Mouse (Mus musculus): ENCODE results near the gene Tmem81. TPM values are rescaled to one million over a fixed set of nuclear protein-coding genes. Genes with fewer than 3 reads are reported as not detected.
A peak's percentile ranks its signal among the peaks of the same experiment; 100 is the strongest.

Gene Tmem81
- total and polyA plus RNA-seq, 2 experiments = 1.5 to 1.8 TPM

DNA sequence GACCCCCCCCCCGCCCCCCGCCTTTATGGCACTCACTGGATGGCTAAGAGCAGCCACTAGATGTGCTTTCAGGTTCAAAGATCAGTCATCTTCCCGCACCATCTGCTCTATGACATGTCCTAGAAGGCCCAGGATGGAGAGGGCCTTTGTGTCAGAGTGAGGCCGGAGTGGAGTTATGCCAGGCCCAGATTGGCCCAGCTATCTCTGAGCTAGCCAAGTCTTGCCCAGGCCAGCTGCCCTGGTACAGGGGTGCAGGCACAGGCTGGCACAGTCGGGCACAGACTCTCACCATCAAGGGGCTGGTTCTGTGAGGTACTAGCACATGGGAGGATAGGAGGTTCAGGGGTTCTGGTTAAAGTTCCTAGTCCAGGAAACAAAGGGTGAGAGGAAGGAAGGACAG lies 31.7 kb downstream of the Tmem81 start:
- DNase-seq (ENCODE audit: extremely low read depth, low read depth, low spot score) = no peak
- Histone ChIP-seq H3K79me2 (ENCODE audit: control insufficient read depth, insufficient read depth, low read length) (no peaks in the 10 kb centered on the region), H3K4me1 (ENCODE audit: control insufficient read depth, insufficient read depth, low read length) (no peaks in the 10 kb centered on the region), H3K9ac (ENCODE audit: low read depth, low read length) (no peak overlapping the region), H3K36me3 (ENCODE audit: control insufficient read depth, insufficient read depth, low read length) (no peaks in the 10 kb centered on the region), H3K27me3 (ENCODE audit: control insufficient read depth, insufficient read depth, low read length) (peaks cover 17% of the 10 kb centered on the region), H3K27ac (replicated peaks; ENCODE audit: insufficient read depth, low read depth, low read length) (no peak overlapping the region), H3K4me3 (ENCODE audit: insufficient read depth, low read depth, low read length) (no peak overlapping the region)
- WGBS = 83% methylated on average over 5 of the region's 5 CpGs
- TF ChIP-seq POLR2A (IDR thresholded peaks at IDR 0.05; ENCODE audit: extremely low read depth, insufficient read depth, low read length) (no peak), CTCF (IDR thresholded peaks at IDR 0.05; ENCODE audit: low read depth, low read length) (no peak)

GRCm38 (mm10) chr1:132540701-132541100 lies 34.7 kb downstream of the Tmem81 start:
- Histone ChIP-seq H3K27ac (replicated peaks; ENCODE audit: insufficient read depth, low read depth, low read length) (no peak overlapping the region), H3K4me3 (ENCODE audit: insufficient read depth, low read depth, low read length) (no peak overlapping the region), H3K9ac (ENCODE audit: low read depth, low read length) (no peak overlapping the region), H3K27me3 (ENCODE audit: control insufficient read depth, insufficient read depth, low read length) (peaks cover 21% of the 10 kb centered on the region), H3K4me1 (ENCODE audit: control insufficient read depth, insufficient read depth, low read length) (no peaks in the 10 kb centered on the region), H3K79me2 (ENCODE audit: control insufficient read depth, insufficient read depth, low read length) (no peaks in the 10 kb centered on the region), H3K36me3 (ENCODE audit: control insufficient read depth, insufficient read depth, low read length) (no peaks in the 10 kb centered on the region)
- 49% methylated on average over 7 of the region's 7 CpGs for WGBS
- TF ChIP-seq POLR2A (IDR thresholded peaks at IDR 0.05; ENCODE audit: extremely low read depth, insufficient read depth, low read length) = no peak
- DNase-seq (ENCODE audit: extremely low read depth, low read depth, low spot score) = no peak

DNA sequence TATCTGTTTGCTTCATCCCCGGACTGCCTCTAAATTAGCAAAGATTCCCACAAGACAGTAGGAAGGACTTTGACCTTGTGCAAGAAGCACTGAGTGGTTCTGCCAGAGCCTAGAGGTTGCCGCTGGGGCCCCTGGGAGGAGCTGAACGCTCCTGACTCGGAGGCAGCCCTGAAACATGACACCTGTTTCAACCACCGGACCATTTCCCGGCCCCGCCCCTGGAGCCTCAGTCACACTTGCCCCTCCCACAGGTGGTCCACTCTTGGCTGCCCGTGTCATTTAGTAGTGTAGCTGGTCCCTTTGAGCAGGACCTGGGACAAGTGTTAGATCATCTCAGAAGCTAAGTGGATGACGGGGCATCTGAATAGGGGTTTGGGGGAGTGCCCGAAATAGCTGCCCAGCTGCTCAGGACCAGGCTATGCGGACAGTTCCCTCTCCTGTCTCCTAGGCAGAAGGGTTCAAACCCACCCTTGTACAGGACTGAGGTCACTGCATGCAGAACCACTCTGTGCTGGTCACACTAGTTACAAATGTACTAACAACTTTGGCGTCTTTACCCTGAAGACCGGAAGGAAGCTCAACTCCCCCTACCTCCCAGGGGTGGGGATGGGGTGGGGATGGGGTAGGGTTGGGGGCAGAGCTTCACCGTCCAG lies 35.3 kb downstream of the Tmem81 start:
- no peaks in the 10 kb centered on the region for H3K4me1 ChIP-seq (ENCODE audit: control insufficient read depth, insufficient read depth, low read length)
- no peak for TF ChIP-seq POLR2A (IDR thresholded peaks at IDR 0.05; ENCODE audit: extremely low read depth, insufficient read depth, low read length)
- H3K4me3 ChIP-seq (ENCODE audit: insufficient read depth, low read depth, low read length) = no peak overlapping the region
- H3K27ac ChIP-seq (replicated peaks; ENCODE audit: insufficient read depth, low read depth, low read length) = no peak overlapping the region
- peaks cover 21% of the 10 kb centered on the region for H3K27me3 ChIP-seq (ENCODE audit: control insufficient read depth, insufficient read depth, low read length)
- H3K9ac ChIP-seq (ENCODE audit: low read depth, low read length) = no peak overlapping the region
- 6% methylated on average over 14 of the region's 14 CpGs for WGBS
- no peaks in the 10 kb centered on the region for H3K79me2 ChIP-seq (ENCODE audit: control insufficient read depth, insufficient read depth, low read length)
- H3K36me3 ChIP-seq (ENCODE audit: control insufficient read depth, insufficient read depth, low read length) = no peaks in the 10 kb centered on the region
- DNase-seq (ENCODE audit: extremely low read depth, low read depth, low spot score) = no peak

GRCm38 (mm10) chr1:132541824-132542599 lies 36.0 kb downstream of the Tmem81 start:
- Histone ChIP-seq H3K36me3 (ENCODE audit: control insufficient read depth, insufficient read depth, low read length) (no peaks in the 10 kb centered on the region), H3K4me3 (ENCODE audit: insufficient read depth, low read depth, low read length) (no peak overlapping the region), H3K9ac (ENCODE audit: low read depth, low read length) (no peak overlapping the region), H3K4me1 (ENCODE audit: control insufficient read depth, insufficient read depth, low read length) (no peaks in the 10 kb centered on the region), H3K27me3 (ENCODE audit: control insufficient read depth, insufficient read depth, low read length) (peaks cover 21% of the 10 kb centered on the region), H3K79me2 (ENCODE audit: control insufficient read depth, insufficient read depth, low read length) (no peaks in the 10 kb centered on the region), H3K27ac (replicated peaks; ENCODE audit: insufficient read depth, low read depth, low read length) (no peak overlapping the region)
- DNase-seq (ENCODE audit: extremely low read depth, low read depth, low spot score) = no peak
- WGBS = 18% methylated on average over 5 of the region's 5 CpGs
- TF ChIP-seq POLR2A (IDR thresholded peaks at IDR 0.05; ENCODE audit: extremely low read depth, insufficient read depth, low read length) = no peak

DNA sequence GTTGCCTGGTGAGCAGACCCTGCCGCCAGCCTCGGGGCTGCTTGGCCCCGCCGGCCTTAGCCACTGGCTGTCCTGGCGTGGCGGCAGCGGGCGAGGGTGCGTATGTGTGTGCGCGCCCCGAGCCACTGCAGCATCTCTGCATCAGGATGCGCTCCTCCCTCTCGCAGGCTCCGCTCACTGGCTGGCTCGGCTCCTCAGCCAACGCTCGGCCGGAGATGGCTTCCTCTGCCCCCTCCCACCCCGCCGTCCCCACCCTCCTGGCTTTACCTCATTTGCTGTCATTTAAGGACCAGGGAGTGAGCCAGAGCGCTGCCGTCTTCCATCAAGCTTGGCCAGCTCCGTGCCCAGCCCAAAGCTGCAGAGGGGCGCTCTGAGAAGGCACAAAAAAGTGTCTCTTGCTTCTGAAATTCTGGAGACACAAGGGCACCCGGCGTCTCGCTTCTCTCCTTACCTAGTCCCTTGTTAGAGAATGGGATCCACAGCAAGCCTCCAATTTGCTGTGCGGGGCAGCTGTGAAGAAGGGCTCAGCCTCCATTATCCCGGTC lies 36.8 kb downstream of the Tmem81 start, which contains the start of gene Cntn2:
Cntn2 (minus strand) TSS at position 495 of the 545 bp plus-strand sequence.
- no peaks in the 10 kb centered on the region for H3K4me1 ChIP-seq (ENCODE audit: control insufficient read depth, insufficient read depth, low read length)
- H3K9ac ChIP-seq (ENCODE audit: low read depth, low read length) = no peak within 1 kb of the TSS
- no peak within 1 kb of the TSS for H3K27ac ChIP-seq (replicated peaks; ENCODE audit: insufficient read depth, low read depth, low read length)
- WGBS = 6% methylated on average over 30 of the region's 30 CpGs
- TF ChIP-seq POLR2A (IDR thresholded peaks at IDR 0.05; ENCODE audit: extremely low read depth, insufficient read depth, low read length) = no peak
- no peak for TF ChIP-seq CTCF (IDR thresholded peaks at IDR 0.05; ENCODE audit: low read depth, low read length)
- no peaks in the 10 kb centered on the region for H3K79me2 ChIP-seq (ENCODE audit: control insufficient read depth, insufficient read depth, low read length)
- H3K4me3 ChIP-seq (ENCODE audit: insufficient read depth, low read depth, low read length) = no peak within 1 kb of the TSS
- H3K36me3 ChIP-seq (ENCODE audit: control insufficient read depth, insufficient read depth, low read length) = no peaks in the 10 kb centered on the region
- DNase-seq (ENCODE audit: extremely low read depth, low read depth, low spot score) = no peak
- peaks cover 21% of the 10 kb centered on the region for H3K27me3 ChIP-seq (ENCODE audit: control insufficient read depth, insufficient read depth, low read length)

DNA sequence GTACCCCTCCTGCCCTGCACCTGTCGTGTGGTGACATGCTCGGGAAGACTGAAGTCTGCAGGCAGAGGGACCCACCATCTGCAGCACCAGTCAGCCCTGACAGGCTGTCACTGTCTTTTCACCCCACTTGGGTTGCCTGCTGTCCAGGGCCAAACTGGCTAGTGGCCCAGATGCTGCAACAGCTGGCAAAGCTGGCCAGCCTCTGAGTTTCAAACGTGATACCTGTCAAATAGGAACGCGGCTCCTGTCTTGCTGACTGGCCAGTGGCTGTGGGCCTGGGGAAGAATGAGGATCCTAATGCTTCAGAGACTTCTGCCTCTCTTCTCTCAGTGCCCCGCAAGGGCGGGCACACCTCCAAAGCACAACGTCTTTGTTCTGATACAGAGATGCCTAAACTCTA lies 37.8 kb downstream of the Tmem81 start:
- H3K79me2 ChIP-seq (ENCODE audit: control insufficient read depth, insufficient read depth, low read length) = no peaks in the 10 kb centered on the region
- no peak overlapping the region for H3K27ac ChIP-seq (replicated peaks; ENCODE audit: insufficient read depth, low read depth, low read length)
- WGBS = 49% methylated on average over 8 of the region's 8 CpGs
- peaks cover 23% of the 10 kb centered on the region for H3K27me3 ChIP-seq (ENCODE audit: control insufficient read depth, insufficient read depth, low read length)
- no peaks in the 10 kb centered on the region for H3K36me3 ChIP-seq (ENCODE audit: control insufficient read depth, insufficient read depth, low read length)
- peak; percentile 53 for DNase-seq (ENCODE audit: extremely low read depth, low read depth, low spot score)
- no peak for TF ChIP-seq CTCF (IDR thresholded peaks at IDR 0.05; ENCODE audit: low read depth, low read length)
- TF ChIP-seq POLR2A (IDR thresholded peaks at IDR 0.05; ENCODE audit: extremely low read depth, insufficient read depth, low read length) = no peak
- H3K9ac ChIP-seq (ENCODE audit: low read depth, low read length) = no peak overlapping the region
- no peaks in the 10 kb centered on the region for H3K4me1 ChIP-seq (ENCODE audit: control insufficient read depth, insufficient read depth, low read length)
- no peak overlapping the region for H3K4me3 ChIP-seq (ENCODE audit: insufficient read depth, low read depth, low read length)

All from liver, adult 2 months (tissue).